Mouse (Mus musculus): ENCODE measurements at regions not wholly inside any gene's neighbourhood (a gene's known extent, or its start where the extent isn't known, plus 50 kb on each side); places are given as distances from the start of the nearest gene placed in this dataset.

- Histone ChIP-seq H3K36me3 (ENCODE audit: control insufficient read depth, insufficient read depth, low read length) (no peaks in the 10 kb centered on the region), H3K4me1 (replicated peaks; ENCODE audit: control insufficient read depth, insufficient read depth, low read length) (no peaks in the 10 kb centered on the region), H3K27ac (ENCODE audit: control insufficient read depth, insufficient read depth, low read length) (no peak overlapping the region), H3K27me3 (ENCODE audit: control insufficient read depth, insufficient read depth, low read length) (no peaks in the 10 kb centered on the region), H3K4me3 (ENCODE audit: control insufficient read depth, insufficient read depth, low read length) (no peak overlapping the region)
- TF ChIP-seq POLR2A (IDR thresholded peaks at IDR 0.05; ENCODE audit: control insufficient read depth, extremely low read depth, insufficient read depth, low read length, poor library complexity) (no peak), CTCF (IDR thresholded peaks at IDR 0.05; ENCODE audit: borderline replicate concordance, control insufficient read depth, extremely low read depth, insufficient read depth, low read length, poor library complexity) (no peak)
- no peak for DNase-seq
- 34% methylated on average over 22 of the region's 22 CpGs for WGBS
Observed at GRCm38 (mm10) chr4:127419062-127419785, 61.2 kb upstream of the Gjb5 start.

GRCm38 (mm10) chr4:127416906-127417305 lies 58.9 kb upstream of the Gjb5 start:
- no peak for DNase-seq
- no peak for TF ChIP-seq CTCF (IDR thresholded peaks at IDR 0.05; ENCODE audit: borderline replicate concordance, control insufficient read depth, extremely low read depth, insufficient read depth, low read length, poor library complexity)
- TF ChIP-seq POLR2A (IDR thresholded peaks at IDR 0.05; ENCODE audit: control insufficient read depth, extremely low read depth, insufficient read depth, low read length, poor library complexity) = no peak
- Histone ChIP-seq H3K36me3 (ENCODE audit: control insufficient read depth, insufficient read depth, low read length) (no peaks in the 10 kb centered on the region), H3K4me1 (replicated peaks; ENCODE audit: control insufficient read depth, insufficient read depth, low read length) (no peaks in the 10 kb centered on the region), H3K27me3 (ENCODE audit: control insufficient read depth, insufficient read depth, low read length) (no peaks in the 10 kb centered on the region), H3K27ac (ENCODE audit: control insufficient read depth, insufficient read depth, low read length) (no peak overlapping the region), H3K4me3 (ENCODE audit: control insufficient read depth, insufficient read depth, low read length) (no peak overlapping the region)
- WGBS = 71% methylated on average over 7 of the region's 7 CpGs

- no peak overlapping the region for H3K4me3 ChIP-seq (ENCODE audit: control insufficient read depth, insufficient read depth, low read length)
- no peaks in the 10 kb centered on the region for H3K4me1 ChIP-seq (replicated peaks; ENCODE audit: control insufficient read depth, insufficient read depth, low read length)
- WGBS = 79% methylated on average over 14 of the region's 14 CpGs
- no peak overlapping the region for H3K27ac ChIP-seq (ENCODE audit: control insufficient read depth, insufficient read depth, low read length)
- no peak for TF ChIP-seq POLR2A (IDR thresholded peaks at IDR 0.05; ENCODE audit: control insufficient read depth, extremely low read depth, insufficient read depth, low read length, poor library complexity)
- TF ChIP-seq CTCF (IDR thresholded peaks at IDR 0.05; ENCODE audit: borderline replicate concordance, control insufficient read depth, extremely low read depth, insufficient read depth, low read length, poor library complexity) = no peak
- H3K36me3 ChIP-seq (ENCODE audit: control insufficient read depth, insufficient read depth, low read length) = no peaks in the 10 kb centered on the region
- no peak for DNase-seq
- H3K27me3 ChIP-seq (ENCODE audit: control insufficient read depth, insufficient read depth, low read length) = no peaks in the 10 kb centered on the region
Observed at GRCm38 (mm10) chr4:127413997-127414964, 56.3 kb upstream of the Gjb5 start.

Measured in thymus, adult 2 months (tissue).